Mouse (Mus musculus) embryo, embryonic 11.5 days (tissue): Measurements from ENCODE around the gene Crcp.

ENCODE experiments used
- DNase-seq: peaks from one replicate; pipeline ENCODE4 v3.0.0-alpha.2; 2012; ENCODE audit warnings: low read depth, low spot score

Crcp gene

GRCm38 (mm10) chr5:130029142-130029897 is at the start of gene Crcp, which contains the start of gene Asl:
TSS of gene Crcp (plus strand) at chr5:130029290.
TSS of gene Asl (minus strand) at chr5:130029247.
- peak; percentile 61 for DNase-seq

- DNase-seq: no peak
Observed at GRCm38 (mm10) chr5:129980216-129980615, 48.9 kb upstream of the Crcp start.

GRCm38 (mm10) chr5:129989376-129989775 is 39.7 kb upstream of the Crcp start:
- DNase-seq: no peak

- DNase-seq: no peak
Observed at GRCm38 (mm10) chr5:129991898-129992297, 37.2 kb upstream of the Crcp start.

- DNase-seq: no peak
Observed at GRCm38 (mm10) chr5:129993374-129993773, 35.7 kb upstream of the Crcp start.

GRCm38 (mm10) chr5:129994989-129995388 is 34.1 kb upstream of the Crcp start:
- no peak for DNase-seq

GRCm38 (mm10) chr5:129997700-129998099 is 31.4 kb upstream of the Crcp start:
- no peak for DNase-seq

- DNase-seq: peak; percentile 57
Observed at GRCm38 (mm10) chr5:129999097-129999496, 30.0 kb upstream of the Crcp start.

- DNase-seq: no peak
Observed at GRCm38 (mm10) chr5:130000735-130001134, 28.4 kb upstream of the Crcp start.

- DNase-seq: no peak
Observed at GRCm38 (mm10) chr5:130001356-130001987, 27.6 kb upstream of the Crcp start.

GRCm38 (mm10) chr5:130002301-130003146 is 26.6 kb upstream of the Crcp start, which contains the start of gene Gusb:
TSS of gene Gusb (minus strand) at chr5:130003049.
- peak; percentile 68 for DNase-seq

GRCm38 (mm10) chr5:130003229-130003628 is 25.9 kb upstream of the Crcp start:
- no peak for DNase-seq

GRCm38 (mm10) chr5:130007344-130007743 is 21.7 kb upstream of the Crcp start:
- DNase-seq: no peak

GRCm38 (mm10) chr5:130008034-130008590 is 21.0 kb upstream of the Crcp start:
- no peak for DNase-seq

- DNase-seq: no peak
Observed at GRCm38 (mm10) chr5:130009784-130010183, 19.3 kb upstream of the Crcp start.

GRCm38 (mm10) chr5:130010961-130011360 is 18.1 kb upstream of the Crcp start:
- no peak for DNase-seq

GRCm38 (mm10) chr5:130015104-130015503 is 14.0 kb upstream of the Crcp start:
- no peak for DNase-seq

- no peak for DNase-seq
Observed at GRCm38 (mm10) chr5:130019461-130019860, 9.6 kb upstream of the Crcp start.

- DNase-seq: no peak
Observed at GRCm38 (mm10) chr5:130021361-130021966, 7.6 kb upstream of the Crcp start.

- no peak for DNase-seq
Observed at GRCm38 (mm10) chr5:130022366-130022765, 6.7 kb upstream of the Crcp start.

GRCm38 (mm10) chr5:130023067-130023766 is 5.9 kb upstream of the Crcp start:
- DNase-seq: no peak
